Mouse (Mus musculus) layer of hippocampus, adult 9-10 months (tissue): Measurements from ENCODE around the gene Pptc7.

Experiments used
- DNase-seq: peaks from one replicate; pipeline ENCODE4 v3.0.0; 2022; ENCODE audit warnings: low spot score

The Pptc7 gene

GRCm38 (mm10) chr5:122330269-122330668 is 46.1 kb downstream of the Pptc7 start:
- DNase-seq: no peak

GRCm38 (mm10) chr5:122334682-122335081 is 50.5 kb downstream of the Pptc7 start:
- no peak for DNase-seq

- DNase-seq: no peak
Observed at GRCm38 (mm10) chr5:122336554-122337294, 52.6 kb downstream of the Pptc7 start.

- no peak for DNase-seq
Observed at GRCm38 (mm10) chr5:122342874-122343273, 58.7 kb downstream of the Pptc7 start.

- no peak for DNase-seq
Observed at GRCm38 (mm10) chr5:122343768-122344167, 59.6 kb downstream of the Pptc7 start.

GRCm38 (mm10) chr5:122344260-122344659 is 60.1 kb downstream of the Pptc7 start:
- peak; percentile 59 for DNase-seq

- DNase-seq: no peak
Observed at GRCm38 (mm10) chr5:122345777-122346176, 61.6 kb downstream of the Pptc7 start.

- DNase-seq: peak; percentile 90
Observed at GRCm38 (mm10) chr5:122353807-122354491, 69.8 kb downstream of the Pptc7 start, which contains the start of the genes Rad9b and Vps29. Gene Rad9b, minus strand, starts transcription at chr5:122354233. Gene Vps29, plus strand, starts transcription at chr5:122354369.

- DNase-seq: no peak
Observed at GRCm38 (mm10) chr5:122354492-122355067, 70.4 kb downstream of the Pptc7 start.

- DNase-seq: no peak
Observed at GRCm38 (mm10) chr5:122371591-122372191, 87.5 kb downstream of the Pptc7 start, which contains the start of gene Gpn3. Gene Gpn3, plus strand, starts transcription at chr5:122371876.

- DNase-seq: peak; percentile 99
Observed at GRCm38 (mm10) chr5:122372192-122372769, 88.1 kb downstream of the Pptc7 start, which contains the start of gene Fam216a. Gene Fam216a, minus strand, starts transcription at chr5:122372364.

GRCm38 (mm10) chr5:122372878-122373277 is 88.7 kb downstream of the Pptc7 start:
- DNase-seq: no peak
